Mouse (Mus musculus) forebrain, postnatal 0 days (tissue): ENCODE measurements around the gene Prim2. TPM values are rescaled to one million over a fixed set of nuclear protein-coding genes. Genes with fewer than 3 reads are reported as not detected.

Experiments
- ATAC-seq: fragments of 200-750 bp; cut with Nextera tagmentation; 2 replicates; pipeline ENCODE4 v1.8.0; 2017; ENCODE audit warnings: mild to moderate bottlenecking, moderate library complexity
- DNase-seq: peaks from one replicate; pipeline ENCODE4 v3.0.0-alpha.2; 2015
- H3K27ac ChIP-seq: fragments of 300-500 bp; sonication (generic); 2 replicates; pipeline ENCODE4 v1.5.1; 2014; ENCODE audit warnings: low read depth, mild to moderate bottlenecking, antibody characterized with exemption, low read length, moderate library complexity, mixed read lengths
- H3K27me3 ChIP-seq: fragments of 300-500 bp; sonication (generic); 2 replicates; pipeline ENCODE4 v1.6.1; 2014; ENCODE audit warnings: mild to moderate bottlenecking, low read length, mixed read lengths; ENCODE audit not compliant: insufficient read depth
- H3K36me3 ChIP-seq: fragments of 300-500 bp; sonication (generic); 2 replicates; pipeline ENCODE4 v1.6.1; 2014; ENCODE audit warnings: mild to moderate bottlenecking, moderate library complexity; ENCODE audit not compliant: insufficient read depth
- H3K4me1 ChIP-seq: fragments of 300-500 bp; sonication (generic); 2 replicates; pipeline ENCODE4 v1.6.1; 2014; ENCODE audit warnings: antibody characterized with exemption; ENCODE audit not compliant: insufficient read depth
- H3K4me2 ChIP-seq: fragments of 300-500 bp; sonication (generic); 2 replicates; pipeline ENCODE4 v1.6.1; 2014; ENCODE audit warnings: low read depth, mild to moderate bottlenecking, moderate library complexity
- H3K4me3 ChIP-seq: fragments of 300-500 bp; sonication (generic); 2 replicates; pipeline ENCODE4 v1.5.1; 2014; ENCODE audit warnings: low read depth, low read length, mixed read lengths
- H3K9ac ChIP-seq: fragments of 300-500 bp; sonication (generic); 2 replicates; pipeline ENCODE4 v1.6.1; 2014; ENCODE audit warnings: mild to moderate bottlenecking
- H3K9me3 ChIP-seq: fragments of 300-500 bp; sonication (generic); 2 replicates; pipeline ENCODE4 v1.6.1; 2016; ENCODE audit warnings: low read length
- CTCF ChIP-seq: sonication (generic); IDR thresholded peaks from 2 replicates; pipeline ENCODE4 v1.5.1; 2016; ENCODE audit warnings: antibody characterized with exemption, control low read depth, low read depth
- WGBS: fragments of 180-500 bp; shearing (Covaris S2); extraction: QIAGEN DNeasy Blood & Tissue Kit; methylation state at CpG from one replicate; pipeline ENCODE4 v1.1.7; 2014; 5-methylcytosine and 5-hydroxymethylcytosine counted together
- polyA plus RNA-seq: library from polyadenylated mRNA; unstranded; fragments of >200 nt; fragmentation: Nextera tagmentation; extraction: Ambion mirVana; gene quantifications from 2 replicates; pipeline ENCODE4 v1.2.1, GENCODE M21; 2015
- total RNA-seq: library from RNA; depleted of rRNA; stranded (reverse); fragments of >200 nt; gene quantifications from 2 replicates; pipeline ENCODE4 v1.2.3, GENCODE M21; 2014

Gene Prim2
- total and polyA plus RNA-seq, 2 experiments from 2014 or later: 18.3 to 26.9 TPM

- H3K27ac ChIP-seq: no peak overlapping the region
- H3K9ac ChIP-seq: no peak overlapping the region
- no peaks in the 10 kb centered on the region for H3K9me3 ChIP-seq
- H3K4me3 ChIP-seq: no peak overlapping the region
- no peaks in the 10 kb centered on the region for H3K4me1 ChIP-seq
- no peak overlapping the region for H3K4me2 ChIP-seq
- 83% methylated on average over 4 of the region's 4 CpGs for WGBS
- no peak for TF ChIP-seq CTCF
- H3K36me3 ChIP-seq: peaks cover 28% of the 10 kb centered on the region
- DNase-seq (no peak), ATAC-seq (no peak)
- H3K27me3 ChIP-seq: no peaks in the 10 kb centered on the region
Observed at GRCm38 (mm10) chr1:33658302-33658701, 11.3 kb downstream of the Prim2 start.

DNA sequence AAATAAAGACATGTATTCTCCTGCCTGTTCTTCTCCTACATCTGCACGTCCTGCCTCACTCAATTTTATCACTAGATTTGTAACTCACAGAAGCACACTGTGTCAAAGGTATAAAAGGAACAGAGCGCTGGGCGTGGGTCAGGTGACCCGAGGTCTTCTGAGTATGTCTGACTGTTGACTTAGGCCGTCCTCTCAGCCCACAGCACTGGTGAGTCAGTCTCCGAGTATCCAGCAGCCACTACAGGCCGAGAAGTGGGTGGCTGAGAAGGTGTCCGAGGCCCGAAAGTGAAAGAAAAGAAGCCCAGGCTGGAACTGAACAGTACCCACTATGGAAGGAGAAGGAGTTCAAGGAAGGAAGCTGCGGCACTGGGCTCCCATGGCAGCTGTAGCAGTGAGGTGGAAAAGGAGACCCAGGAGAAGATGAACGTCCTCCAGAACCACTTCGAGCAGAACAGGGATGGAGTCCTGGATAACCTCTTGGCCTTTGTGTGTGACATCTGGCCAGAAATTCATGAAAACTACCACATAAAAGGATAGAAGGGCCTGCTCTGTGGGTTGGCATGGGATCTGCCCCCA, 11.9 kb downstream of the Prim2 start:
- 91% methylated on average over 12 of the region's 12 CpGs for whole genome bisulfite sequencing
- TF ChIP-seq CTCF: no peak
- Histone ChIP-seq H3K9ac (no peak overlapping the region), H3K4me2 (no peak overlapping the region), H3K9me3 (no peaks in the 10 kb centered on the region), H3K27me3 (no peaks in the 10 kb centered on the region), H3K27ac (no peak overlapping the region), H3K36me3 (peaks cover 28% of the 10 kb centered on the region), H3K4me3 (no peak overlapping the region), H3K4me1 (no peaks in the 10 kb centered on the region)
- ATAC-seq: no peak
- DNase-seq: no peak

GRCm38 (mm10) chr1:33650875-33651274, 18.7 kb downstream of the Prim2 start:
- Histone ChIP-seq H3K36me3 (peaks cover 9% of the 10 kb centered on the region; the same call in 1 of the 2 replicates), H3K4me2 (no peak overlapping the region), H3K27ac (no peak overlapping the region), H3K9me3 (no peaks in the 10 kb centered on the region), H3K4me1 (peaks cover under 1% of the 10 kb centered on the region; the same call in 1 of the 2 replicates), H3K27me3 (no peaks in the 10 kb centered on the region), H3K4me3 (no peak overlapping the region), H3K9ac (no peak overlapping the region)
- no peak for ATAC-seq
- WGBS: 92% methylated on average over 11 of the region's 11 CpGs
- TF ChIP-seq CTCF: no peak
- no peak for DNase-seq

- TF ChIP-seq CTCF: no peak
- no peak for ATAC-seq
- Histone ChIP-seq H3K9me3 (no peaks in the 10 kb centered on the region), H3K27me3 (no peaks in the 10 kb centered on the region), H3K4me1 (peaks cover 5% of the 10 kb centered on the region; the same call in 1 of the 2 replicates), H3K27ac (no peak overlapping the region), H3K9ac (no peak overlapping the region), H3K4me2 (no peak overlapping the region), H3K36me3 (peaks cover 9% of the 10 kb centered on the region; the same call in 1 of the 2 replicates), H3K4me3 (no peak overlapping the region)
- DNase-seq: no peak
- WGBS: 96% methylated on average over 9 of the region's 9 CpGs
Observed at GRCm38 (mm10) chr1:33649534-33650108, 20.0 kb downstream of the Prim2 start.

DNA sequence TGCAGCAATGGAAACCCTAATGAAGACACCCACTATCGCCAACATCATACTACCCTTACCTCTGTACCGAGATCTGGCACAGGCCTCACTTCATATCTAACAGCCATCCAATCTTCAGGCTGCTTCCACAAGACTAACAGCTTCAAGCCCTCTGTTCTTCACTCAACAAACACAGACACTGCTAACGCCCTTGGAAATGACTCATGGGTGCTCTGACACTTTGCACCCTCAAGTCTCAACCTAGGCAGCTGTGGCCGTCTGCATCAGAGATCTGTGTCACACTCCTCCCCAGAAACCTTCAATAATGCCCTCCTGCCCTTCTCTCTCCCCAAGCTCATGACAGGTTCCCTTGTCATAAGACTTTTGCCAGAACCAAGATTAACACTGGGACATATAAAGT, 20.6 kb downstream of the Prim2 start:
- H3K36me3 ChIP-seq: peaks cover 9% of the 10 kb centered on the region; the same call in 1 of the 2 replicates
- WGBS: 97% methylated on average over 4 of the region's 4 CpGs
- ATAC-seq (no peak), DNase-seq (no peak)
- no peaks in the 10 kb centered on the region for H3K9me3 ChIP-seq
- H3K27me3 ChIP-seq: no peaks in the 10 kb centered on the region
- TF ChIP-seq CTCF: no peak
- H3K9ac ChIP-seq: no peak overlapping the region
- peaks cover 5% of the 10 kb centered on the region; the same call in 1 of the 2 replicates for H3K4me1 ChIP-seq
- H3K4me2 ChIP-seq: no peak overlapping the region
- H3K27ac ChIP-seq: no peak overlapping the region
- H3K4me3 ChIP-seq: no peak overlapping the region

DNA sequence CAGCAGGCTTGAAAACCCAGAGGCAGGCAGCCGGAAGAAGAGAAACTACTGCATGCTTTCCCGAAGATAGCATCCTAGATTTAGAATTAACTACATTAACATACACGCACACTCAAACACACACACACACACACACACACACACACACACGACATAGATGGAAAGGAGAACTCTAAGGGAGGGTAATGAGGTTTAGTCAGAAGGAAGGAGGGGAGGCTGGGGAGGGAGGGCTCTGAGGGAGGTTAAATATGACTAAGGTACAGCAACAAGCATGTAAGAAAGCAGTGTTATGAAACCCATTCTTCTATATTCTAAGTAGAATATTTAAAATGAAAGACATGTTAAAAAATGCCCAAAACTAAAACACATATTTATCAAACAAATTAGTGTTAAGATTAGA, 21.9 kb downstream of the Prim2 start:
- TF ChIP-seq CTCF: no peak
- Histone ChIP-seq H3K4me3 (no peak overlapping the region), H3K9me3 (no peaks in the 10 kb centered on the region), H3K27ac (no peak overlapping the region), H3K27me3 (no peaks in the 10 kb centered on the region), H3K9ac (no peak overlapping the region), H3K4me2 (no peak overlapping the region), H3K4me1 (peaks cover 5% of the 10 kb centered on the region; the same call in 1 of the 2 replicates), H3K36me3 (peaks cover 9% of the 10 kb centered on the region; the same call in 1 of the 2 replicates)
- ATAC-seq (0 out of 2 replicates have a peak, but pooled peaks have one; percentile 10), DNase-seq (no peak)
- 63% methylated on average over 4 of the region's 4 CpGs for WGBS

DNA sequence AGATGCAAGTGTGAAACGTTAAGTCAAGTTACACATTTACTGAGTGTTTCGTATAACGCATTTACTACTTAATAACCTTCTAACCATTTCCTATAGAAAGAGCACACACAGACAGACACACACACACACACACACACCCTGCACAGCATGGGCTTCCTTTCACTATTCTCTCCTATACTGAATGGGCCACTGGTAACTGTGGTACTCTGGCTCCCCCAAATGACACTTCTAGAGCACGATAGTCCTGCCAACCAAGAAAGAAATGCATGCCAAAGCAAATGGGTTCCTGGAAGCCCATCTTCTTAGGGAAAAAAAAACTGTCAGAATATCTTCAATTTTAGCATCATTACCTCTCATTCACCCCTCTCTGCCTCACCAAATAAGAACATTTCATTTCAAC, 22.4 kb downstream of the Prim2 start:
- TF ChIP-seq CTCF: peak; percentile 78
- Histone ChIP-seq H3K4me2 (no peak overlapping the region), H3K9me3 (no peaks in the 10 kb centered on the region), H3K27ac (no peak overlapping the region), H3K4me3 (no peak overlapping the region), H3K27me3 (no peaks in the 10 kb centered on the region), H3K9ac (no peak overlapping the region), H3K36me3 (peaks cover 7% of the 10 kb centered on the region; the same call in 1 of the 2 replicates), H3K4me1 (peaks cover 5% of the 10 kb centered on the region; the same call in 1 of the 2 replicates)
- WGBS: 48% methylated on average over 4 of the region's 4 CpGs
- ATAC-seq (peak; percentile 84), DNase-seq (peak; percentile 78)
